Mouse (Mus musculus) testis, adult 2 months (tissue): ENCODE measurements around the gene Cfap97d2.

ENCODE experiments used
- CTCF ChIP-seq: fragments of 200-500 bp; IDR thresholded peaks from 2 replicates; pipeline ENCODE4 v1.5.1; 2012; ENCODE audit warnings: low read depth, mild to moderate bottlenecking, inconsistent platforms, low read length, moderate library complexity; ENCODE audit not compliant: control insufficient read depth, insufficient read depth, insufficient replicate concordance
- POLR2A ChIP-seq: fragments of 200-500 bp; IDR thresholded peaks from 2 replicates; pipeline ENCODE4 v1.6.1; 2012; ENCODE audit warnings: low read depth, mild to moderate bottlenecking, inconsistent platforms, low read length, moderate library complexity; ENCODE audit not compliant: control insufficient read depth

- TF ChIP-seq CTCF = no peak
- TF ChIP-seq POLR2A = no peak
Measured at GRCm38 (mm10) chr8:13699323-13699949, 6.3 kb upstream of the Cfap97d2 start.
